Mouse (Mus musculus): ENCODE measurements around the gene 2010111I01Rik. TPM values are rescaled to one million over a fixed set of nuclear protein-coding genes. Genes with fewer than 3 reads are reported as not detected.
A peak's percentile ranks its signal among the peaks of the same experiment; 100 is the strongest.

The 2010111I01Rik gene
- polyA plus RNA-seq, 1 experiment: not detected

DNA sequence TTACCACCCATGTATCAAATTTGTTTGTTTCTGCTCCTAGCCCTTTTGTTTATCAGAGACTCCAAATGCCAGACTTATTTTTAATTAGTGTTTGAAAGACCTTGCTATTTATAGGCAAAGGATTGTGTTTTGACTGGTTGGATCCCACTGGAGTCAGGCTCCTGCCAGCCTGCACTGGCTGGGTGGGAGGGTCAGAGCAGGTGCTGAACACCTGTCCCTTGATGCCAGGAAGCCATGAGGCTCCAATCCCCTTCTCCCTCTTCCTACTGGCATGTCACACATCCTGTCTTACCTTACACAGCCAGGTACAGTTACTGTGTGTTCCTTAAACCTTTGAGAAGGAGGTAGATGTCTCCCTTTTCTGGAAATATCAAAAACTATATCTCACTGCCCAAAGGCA is 318.5 kb downstream of the 2010111I01Rik start:
- Histone ChIP-seq H3K4me3 (ENCODE audit: insufficient read depth, low read depth, low read length) (no peak overlapping the region), H3K27ac (ENCODE audit: insufficient read depth, low read depth, low read length) (no peak overlapping the region), H3K4me1 (ENCODE audit: control insufficient read depth, insufficient read depth, low read length) (peaks cover 26% of the 10 kb centered on the region)
- no peak for TF ChIP-seq CTCF (IDR thresholded peaks at IDR 0.05; ENCODE audit: insufficient read depth, low read depth, low read length)
- no peak for TF ChIP-seq POLR2A (IDR thresholded peaks at IDR 0.05; ENCODE audit: insufficient read depth, low read depth, low read length)

DNA sequence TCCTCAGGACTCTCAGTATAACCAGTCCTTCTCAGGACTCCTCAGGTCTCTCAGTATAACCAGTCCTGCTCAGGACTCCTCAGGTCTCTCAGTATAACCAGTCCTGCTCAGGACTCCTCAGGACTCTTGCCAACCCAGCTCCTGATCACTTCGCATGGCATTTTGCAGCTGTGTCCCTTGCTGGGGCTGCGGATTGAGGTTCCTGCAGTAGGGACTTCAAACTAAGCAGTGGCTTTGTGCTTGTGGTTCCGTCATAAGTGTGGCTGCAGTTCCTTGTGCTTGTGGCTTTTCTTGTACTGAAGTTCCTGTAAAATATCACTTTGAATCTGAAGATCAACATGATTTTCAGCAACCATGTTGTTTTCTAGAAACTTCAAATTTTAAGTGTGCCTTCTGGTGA is 320.1 kb downstream of the 2010111I01Rik start:
- Histone ChIP-seq H3K4me1 (ENCODE audit: control insufficient read depth, insufficient read depth, low read length) (peaks cover 24% of the 10 kb centered on the region), H3K4me3 (ENCODE audit: insufficient read depth, low read depth, low read length) (no peak overlapping the region), H3K27ac (ENCODE audit: insufficient read depth, low read depth, low read length) (no peak overlapping the region)
- WGBS: 86% methylated on average over 3 of the region's 3 CpGs
- TF ChIP-seq POLR2A (IDR thresholded peaks at IDR 0.05; ENCODE audit: insufficient read depth, low read depth, low read length) (no peak), CTCF (IDR thresholded peaks at IDR 0.05; ENCODE audit: insufficient read depth, low read depth, low read length) (no peak)

DNA sequence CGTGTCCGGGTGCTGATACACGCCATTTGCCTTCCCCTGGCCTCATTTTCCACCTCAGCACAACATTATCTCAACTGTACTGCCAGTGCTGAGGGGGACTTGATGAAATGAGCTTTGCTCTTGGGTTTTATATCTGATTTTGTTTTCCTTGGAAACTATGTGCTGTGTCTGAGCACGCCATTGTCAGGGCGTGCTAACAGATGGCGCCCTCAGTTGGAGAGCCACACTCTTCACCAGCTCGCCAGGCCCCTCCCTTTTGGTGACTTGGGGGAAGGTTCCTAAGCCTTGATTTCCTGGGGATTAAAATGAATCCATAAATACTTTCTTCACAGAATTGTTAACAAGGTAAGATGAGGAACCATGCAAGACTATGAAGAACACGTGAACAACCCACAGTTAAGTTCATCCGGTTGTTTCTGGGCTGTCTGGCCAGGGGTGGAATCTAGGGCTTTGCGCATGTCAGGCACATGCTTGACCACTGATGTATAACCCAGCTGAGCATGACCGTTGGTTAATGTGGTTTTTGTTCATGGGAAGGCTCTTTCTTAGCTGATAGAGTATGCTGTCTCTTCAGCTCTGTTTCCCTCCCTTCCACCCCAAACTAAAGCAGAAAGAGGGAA is 321.9 kb downstream of the 2010111I01Rik start:
- H3K4me1 ChIP-seq (ENCODE audit: control insufficient read depth, insufficient read depth, low read length): peaks cover 19% of the 10 kb centered on the region
- no peak overlapping the region for H3K4me3 ChIP-seq (ENCODE audit: insufficient read depth, low read depth, low read length)
- TF ChIP-seq POLR2A (IDR thresholded peaks at IDR 0.05; ENCODE audit: insufficient read depth, low read depth, low read length): no peak
- no peak for TF ChIP-seq CTCF (IDR thresholded peaks at IDR 0.05; ENCODE audit: insufficient read depth, low read depth, low read length)
- 86% methylated on average over 11 of the region's 11 CpGs for WGBS
- no peak overlapping the region for H3K27ac ChIP-seq (ENCODE audit: insufficient read depth, low read depth, low read length)

DNA sequence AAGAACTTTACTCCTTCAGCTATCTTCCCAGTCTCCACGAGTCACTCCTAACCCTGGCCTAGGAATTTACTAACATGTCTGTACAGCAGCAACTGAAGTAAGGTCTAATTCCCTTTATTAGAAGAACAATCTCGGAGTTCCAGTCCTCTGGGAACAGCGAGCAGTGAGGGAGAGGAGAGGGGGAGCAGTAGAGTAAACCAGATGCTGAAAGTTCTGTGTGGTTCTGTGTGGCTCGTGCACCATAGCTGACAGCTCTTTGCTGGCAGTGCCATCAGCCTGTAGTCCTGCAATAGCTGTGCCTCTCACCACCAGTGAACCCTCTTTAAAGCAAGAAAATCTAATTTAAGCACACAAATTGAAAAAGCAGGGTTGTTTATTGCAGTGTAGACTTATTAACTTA is 324.5 kb downstream of the 2010111I01Rik start:
- Histone ChIP-seq H3K27ac (ENCODE audit: insufficient read depth, low read depth, low read length) (no peak overlapping the region), H3K4me3 (ENCODE audit: insufficient read depth, low read depth, low read length) (no peak overlapping the region), H3K4me1 (ENCODE audit: control insufficient read depth, insufficient read depth, low read length) (peaks cover 20% of the 10 kb centered on the region)
- 19% methylated on average over 4 of the region's 4 CpGs for WGBS
- no peak for TF ChIP-seq CTCF (IDR thresholded peaks at IDR 0.05; ENCODE audit: insufficient read depth, low read depth, low read length)
- TF ChIP-seq POLR2A (IDR thresholded peaks at IDR 0.05; ENCODE audit: insufficient read depth, low read depth, low read length): no peak

DNA sequence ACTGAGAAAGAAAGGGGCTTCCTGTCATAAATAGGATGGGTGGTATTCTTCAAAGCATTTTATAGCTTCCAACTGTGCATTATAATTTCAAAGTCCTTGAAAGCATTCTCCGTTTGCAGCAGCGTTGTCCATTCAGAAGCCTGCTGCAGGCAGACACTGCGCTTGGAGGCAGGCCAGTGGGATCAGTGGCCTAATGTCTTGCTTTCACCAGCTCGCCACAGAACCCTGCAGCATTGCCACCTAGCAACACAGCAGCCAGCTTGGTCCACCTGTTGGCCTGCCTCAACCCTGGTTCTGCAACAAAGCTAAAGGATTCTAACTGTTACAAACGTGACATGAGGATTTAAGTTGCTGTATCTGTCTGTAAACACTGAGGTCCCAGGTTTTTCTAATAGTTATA is 325.0 kb downstream of the 2010111I01Rik start:
- 54% methylated on average over 5 of the region's 5 CpGs for WGBS
- Histone ChIP-seq H3K4me3 (ENCODE audit: insufficient read depth, low read depth, low read length) (no peak overlapping the region), H3K4me1 (ENCODE audit: control insufficient read depth, insufficient read depth, low read length) (peaks cover 22% of the 10 kb centered on the region), H3K27ac (ENCODE audit: insufficient read depth, low read depth, low read length) (no peak overlapping the region)
- TF ChIP-seq POLR2A (IDR thresholded peaks at IDR 0.05; ENCODE audit: insufficient read depth, low read depth, low read length) (no peak), CTCF (IDR thresholded peaks at IDR 0.05; ENCODE audit: insufficient read depth, low read depth, low read length) (no peak)

DNA sequence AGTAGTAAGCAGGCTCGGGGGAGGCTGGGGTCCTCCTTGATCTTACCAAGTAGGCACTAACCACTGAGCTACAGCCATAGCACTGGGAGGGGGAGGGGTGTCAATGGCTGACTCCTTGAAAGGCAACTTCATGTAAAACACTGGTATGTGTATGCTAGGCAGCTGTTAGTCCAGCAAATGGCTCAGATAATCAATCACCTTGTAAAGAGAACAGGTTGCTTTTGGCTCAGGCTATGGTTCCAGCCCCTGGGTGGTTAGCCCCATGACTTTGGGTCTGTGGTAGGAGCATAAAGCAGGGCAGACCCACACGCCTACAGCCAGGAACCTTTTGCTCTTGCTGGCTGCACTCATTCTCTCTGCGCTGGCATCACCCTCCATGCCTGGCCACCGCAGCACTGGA is 325.4 kb downstream of the 2010111I01Rik start:
- peaks cover 25% of the 10 kb centered on the region for H3K4me1 ChIP-seq (ENCODE audit: control insufficient read depth, insufficient read depth, low read length)
- H3K27ac ChIP-seq (ENCODE audit: insufficient read depth, low read depth, low read length): no peak overlapping the region
- TF ChIP-seq CTCF (IDR thresholded peaks at IDR 0.05; ENCODE audit: insufficient read depth, low read depth, low read length): no peak
- no peak for TF ChIP-seq POLR2A (IDR thresholded peaks at IDR 0.05; ENCODE audit: insufficient read depth, low read depth, low read length)
- WGBS: 90% methylated on average over 4 of the region's 4 CpGs
- no peak overlapping the region for H3K4me3 ChIP-seq (ENCODE audit: insufficient read depth, low read depth, low read length)

DNA sequence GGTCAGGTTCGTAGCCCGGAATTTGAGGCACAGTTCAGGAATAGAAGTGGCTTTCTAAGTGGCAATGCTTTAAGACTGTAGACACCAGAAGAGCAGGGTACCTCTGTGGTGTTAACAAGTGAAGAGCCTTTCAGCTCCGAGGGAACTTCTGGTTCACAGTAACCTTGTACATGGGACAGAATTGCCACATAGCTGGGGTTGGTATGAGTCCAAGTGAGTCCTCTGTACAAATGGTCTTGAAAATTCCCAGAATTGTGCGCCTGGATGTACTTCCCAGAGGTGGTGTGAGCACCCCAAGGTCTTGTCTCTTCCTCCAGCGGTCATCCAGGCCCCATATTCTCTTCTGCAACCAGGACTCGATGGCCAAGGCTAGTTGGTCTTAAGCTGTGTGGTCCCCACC is 326.3 kb downstream of the 2010111I01Rik start:
- H3K4me1 ChIP-seq (ENCODE audit: control insufficient read depth, insufficient read depth, low read length): peaks cover 25% of the 10 kb centered on the region
- TF ChIP-seq CTCF (IDR thresholded peaks at IDR 0.05; ENCODE audit: insufficient read depth, low read depth, low read length) (no peak), POLR2A (IDR thresholded peaks at IDR 0.05; ENCODE audit: insufficient read depth, low read depth, low read length) (no peak)
- H3K4me3 ChIP-seq (ENCODE audit: insufficient read depth, low read depth, low read length): no peak overlapping the region
- WGBS: 95% methylated on average over 6 of the region's 6 CpGs
- H3K27ac ChIP-seq (ENCODE audit: insufficient read depth, low read depth, low read length): no peak overlapping the region

DNA sequence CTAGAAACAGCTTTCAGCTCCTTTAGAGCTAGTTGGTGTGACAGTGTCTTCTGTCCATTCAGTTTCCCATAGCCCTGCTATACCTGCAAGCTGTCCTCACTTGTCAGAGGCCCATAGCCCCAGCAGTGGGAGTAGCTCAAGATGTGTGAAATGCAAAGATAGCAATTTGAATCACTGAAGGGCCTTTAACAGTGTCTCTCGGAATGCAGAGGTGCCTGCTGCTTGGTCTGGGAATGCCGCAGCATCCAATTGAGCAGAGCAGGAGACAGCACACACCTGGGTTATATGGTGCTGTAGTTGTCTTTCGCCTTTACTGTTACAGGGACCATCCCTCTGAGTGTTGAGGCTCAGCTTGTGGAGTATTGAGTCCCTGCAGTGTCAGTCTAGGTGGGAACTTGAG is 329.0 kb downstream of the 2010111I01Rik start:
- TF ChIP-seq CTCF (IDR thresholded peaks at IDR 0.05; ENCODE audit: insufficient read depth, low read depth, low read length) (no peak), POLR2A (IDR thresholded peaks at IDR 0.05; ENCODE audit: insufficient read depth, low read depth, low read length) (no peak)
- Histone ChIP-seq H3K4me3 (ENCODE audit: insufficient read depth, low read depth, low read length) (no peak overlapping the region), H3K27ac (ENCODE audit: insufficient read depth, low read depth, low read length) (0 out of 2 replicates have a peak overlapping the region, but pooled peaks have one; percentile 22), H3K4me1 (ENCODE audit: control insufficient read depth, insufficient read depth, low read length) (peaks cover 19% of the 10 kb centered on the region)
- WGBS: 77% methylated on average over 3 of the region's 3 CpGs

DNA sequence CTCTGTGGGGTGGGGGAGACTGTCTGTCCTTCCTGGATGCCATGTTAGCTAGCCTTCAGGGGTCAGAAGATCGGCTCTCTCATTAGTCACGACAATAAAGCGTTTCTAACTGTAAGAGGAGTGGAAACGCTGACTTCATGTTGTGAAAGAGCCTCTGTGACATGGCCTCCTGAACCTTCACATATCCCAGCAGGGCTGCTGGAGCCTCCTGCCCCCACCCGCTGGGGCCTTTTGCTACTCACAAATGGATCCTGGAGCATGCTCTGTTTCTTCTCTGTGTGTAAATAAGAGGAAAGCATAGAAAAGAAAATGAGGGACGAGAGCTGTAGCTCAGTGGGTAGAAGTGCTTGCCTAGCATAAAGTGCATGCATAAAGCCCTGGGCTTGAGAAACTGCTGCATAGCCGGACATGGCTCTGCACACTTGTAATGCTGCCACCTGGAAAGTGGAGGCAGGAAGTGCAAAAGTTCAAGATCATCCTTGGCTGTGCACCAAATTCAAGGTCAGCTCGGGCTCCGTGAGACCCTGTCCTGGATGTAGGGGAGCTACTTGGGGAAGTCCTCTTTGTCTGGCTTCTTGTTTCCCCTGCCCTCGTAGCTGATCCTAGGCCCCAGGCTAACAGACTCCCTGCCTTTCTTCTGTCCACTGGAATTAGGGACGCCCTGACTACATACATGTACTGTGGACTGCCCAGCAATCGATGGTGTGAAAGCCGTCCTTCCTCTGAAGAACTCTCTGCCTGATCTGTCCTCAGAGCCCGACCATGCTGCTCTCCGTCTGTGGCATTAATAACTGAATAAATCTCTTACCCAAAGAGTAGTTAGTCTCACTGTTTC is 329.9 kb downstream of the 2010111I01Rik start:
- Histone ChIP-seq H3K4me1 (ENCODE audit: control insufficient read depth, insufficient read depth, low read length) (peaks cover 15% of the 10 kb centered on the region), H3K4me3 (ENCODE audit: insufficient read depth, low read depth, low read length) (no peak overlapping the region), H3K27ac (ENCODE audit: insufficient read depth, low read depth, low read length) (no peak overlapping the region)
- TF ChIP-seq CTCF (IDR thresholded peaks at IDR 0.05; ENCODE audit: insufficient read depth, low read depth, low read length): no peak
- TF ChIP-seq POLR2A (IDR thresholded peaks at IDR 0.05; ENCODE audit: insufficient read depth, low read depth, low read length): no peak
- 45% methylated on average over 15 of the region's 15 CpGs for WGBS
